Mouse (Mus musculus) ES-Bruce4 (cell line): ENCODE measurements around the gene Kbtbd6. TPM values are rescaled to one million over a fixed set of nuclear protein-coding genes. Genes with fewer than 3 reads are reported as not detected.
A peak's percentile ranks its signal among the peaks of the same experiment; 100 is the strongest.

Experiments
- H3K27ac ChIP-seq: 2 replicates; pipeline ENCODE4 v1.5.1; 2012; ENCODE audit warnings: low read length, inconsistent platforms; ENCODE audit not compliant: insufficient read depth
- H3K27me3 ChIP-seq: 2 replicates; pipeline ENCODE4 v1.6.1; 2012; ENCODE audit warnings: mild to moderate bottlenecking, low read length, inconsistent platforms; ENCODE audit not compliant: control insufficient read depth, poor library complexity, insufficient read depth, severe bottlenecking
- H3K36me3 ChIP-seq: 2 replicates; pipeline ENCODE4 v1.6.1; 2012; ENCODE audit warnings: inconsistent platforms, mild to moderate bottlenecking, low read length, moderate library complexity; ENCODE audit not compliant: control insufficient read depth, poor library complexity, insufficient read depth, severe bottlenecking
- H3K4me1 ChIP-seq: one replicate; pipeline ENCODE4 v1.8.1; 2011; ENCODE audit warnings: low read length; ENCODE audit not compliant: control insufficient read depth, insufficient read depth
- H3K4me3 ChIP-seq: 2 replicates; pipeline ENCODE4 v1.5.1; 2011; ENCODE audit warnings: low read depth, mild to moderate bottlenecking, low read length
- H3K9ac ChIP-seq: 2 replicates; pipeline ENCODE4 v1.6.1; 2012; ENCODE audit warnings: low read depth, mild to moderate bottlenecking, inconsistent platforms; ENCODE audit not compliant: poor library complexity, severe bottlenecking
- H3K9me3 ChIP-seq: replicated peaks from 2 replicates; pipeline ENCODE4 v1.6.1; 2012; ENCODE audit warnings: mild to moderate bottlenecking, low read length, inconsistent platforms; ENCODE audit not compliant: control insufficient read depth, poor library complexity, insufficient read depth, severe bottlenecking
- CTCF ChIP-seq: IDR thresholded peaks from one replicate; pipeline ENCODE4 v1.8.1; 2011; ENCODE audit warnings: low read depth, low read length
- EP300 ChIP-seq: IDR thresholded peaks from 2 replicates; pipeline ENCODE4 v1.6.1; 2011; ENCODE audit warnings: low read depth, low read length; ENCODE audit not compliant: insufficient read depth
- POLR2A ChIP-seq: IDR thresholded peaks from one replicate; pipeline ENCODE4 v1.8.1; 2011; ENCODE audit warnings: low read length; ENCODE audit not compliant: insufficient read depth
- polyA plus RNA-seq: library from polyadenylated mRNA; stranded (reverse); fragments of >200 nt; gene quantifications from 2 replicates; pipeline ENCODE4 v1.2.4, GENCODE M21; 2011; ENCODE audit warnings: low read depth; ENCODE audit not compliant: missing spikeins, insufficient read depth, insufficient read length

Kbtbd6 gene
- polyA plus RNA-seq, 1 experiment: 1.7 TPM

DNA sequence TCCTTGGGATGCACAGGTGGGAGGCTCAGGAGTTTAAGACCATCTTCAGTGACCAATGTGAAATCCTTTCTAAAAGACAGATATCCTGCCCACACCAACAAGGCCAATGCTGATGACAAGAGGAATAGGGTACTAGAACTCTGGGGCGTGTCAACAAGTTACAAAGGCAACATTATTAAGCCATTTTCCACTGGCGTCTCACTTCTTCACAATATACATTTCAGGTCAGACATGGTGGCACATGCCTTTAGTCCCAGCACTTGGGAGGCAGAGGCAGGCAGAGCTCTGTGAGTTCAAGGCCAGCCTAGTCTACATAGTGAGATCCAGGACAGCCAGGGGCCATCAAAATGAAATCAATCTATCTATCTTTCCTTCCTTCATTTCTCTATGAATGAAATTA, 21.7 kb downstream of the Kbtbd6 start:
- no peaks in the 10 kb centered on the region for H3K9me3 ChIP-seq
- no peak overlapping the region for H3K27ac ChIP-seq
- peaks cover 40% of the 10 kb centered on the region for H3K36me3 ChIP-seq
- no peak for TF ChIP-seq POLR2A
- no peak overlapping the region for H3K4me3 ChIP-seq
- no peaks in the 10 kb centered on the region for H3K4me1 ChIP-seq
- H3K27me3 ChIP-seq: no peaks in the 10 kb centered on the region
- no peak overlapping the region for H3K9ac ChIP-seq

GRCm38 (mm10) chr14:79480624-79481338, 29.1 kb downstream of the Kbtbd6 start, which contains the start of gene Elf1:
TSS of gene Elf1 (plus strand) at chr14:79481194.
- Histone ChIP-seq H3K4me3 (peak within 1 kb of the TSS; percentile 77), H3K27me3 (no peaks in the 10 kb centered on the region), H3K9me3 (no peaks in the 10 kb centered on the region), H3K27ac (peak within 1 kb of the TSS; percentile 66), H3K36me3 (peaks cover 5% of the 10 kb centered on the region), H3K4me1 (peaks cover 2% of the 10 kb centered on the region), H3K9ac (peak within 1 kb of the TSS; percentile 93)
- no peak for TF ChIP-seq EP300
- TF ChIP-seq POLR2A: peak; percentile 58
- no peak for TF ChIP-seq CTCF

GRCm38 (mm10) chr14:79481339-79482151, 29.9 kb downstream of the Kbtbd6 start, which contains the start of gene Wbp4:
TSS of gene Wbp4 (minus strand) at chr14:79481520.
- no peaks in the 10 kb centered on the region for H3K27me3 ChIP-seq
- no peak for TF ChIP-seq POLR2A
- TF ChIP-seq EP300: peak; percentile 48; the same call in 1 of the 2 replicates
- TF ChIP-seq CTCF: no peak
- H3K9ac ChIP-seq: peak within 1 kb of the TSS; percentile 93
- H3K27ac ChIP-seq: peak within 1 kb of the TSS; percentile 66
- H3K4me3 ChIP-seq: peak within 1 kb of the TSS; percentile 77
- no peaks in the 10 kb centered on the region for H3K9me3 ChIP-seq
- H3K36me3 ChIP-seq: peaks cover 3% of the 10 kb centered on the region
- peaks cover 2% of the 10 kb centered on the region for H3K4me1 ChIP-seq

- Histone ChIP-seq H3K9me3 (no peaks in the 10 kb centered on the region), H3K9ac (peak overlapping the region; percentile 93), H3K27ac (peak overlapping the region; percentile 27; the same call in 1 of the 2 replicates), H3K27me3 (no peaks in the 10 kb centered on the region), H3K4me1 (peaks cover 2% of the 10 kb centered on the region), H3K4me3 (peak overlapping the region; percentile 77), H3K36me3 (no peaks in the 10 kb centered on the region)
- no peak for TF ChIP-seq CTCF
- TF ChIP-seq EP300: no peak
- TF ChIP-seq POLR2A: no peak
These were observed 30.6 kb downstream of the Kbtbd6 start for GRCm38 (mm10) chr14:79482251-79482661.

- TF ChIP-seq EP300: no peak
- TF ChIP-seq POLR2A: no peak
- TF ChIP-seq CTCF: no peak
- peak overlapping the region; percentile 93; the same call in 1 of the 2 replicates for H3K9ac ChIP-seq
- H3K4me1 ChIP-seq: peaks cover 2% of the 10 kb centered on the region
These were observed 31.2 kb downstream of the Kbtbd6 start for GRCm38 (mm10) chr14:79482747-79483355.

More at GRCm38 (mm10) chr14:79482747-79483355, 31.2 kb downstream of the Kbtbd6 start:
- no peaks in the 10 kb centered on the region for H3K36me3 ChIP-seq
- peak overlapping the region; percentile 22; the same call in 1 of the 2 replicates for H3K4me3 ChIP-seq
- no peaks in the 10 kb centered on the region for H3K9me3 ChIP-seq
- no peak overlapping the region for H3K27ac ChIP-seq
- no peaks in the 10 kb centered on the region for H3K27me3 ChIP-seq
